Mouse (Mus musculus): ENCODE data around the gene Cd248. TPM values are rescaled to one million over a fixed set of nuclear protein-coding genes. Genes with fewer than 3 reads are reported as not detected.
A peak's percentile ranks its signal among the peaks of the same experiment; 100 is the strongest.

The Cd248 gene
- total RNA-seq, 2 experiments from 2014 or later = 3.5 to 4.5 TPM

- DNase-seq (ENCODE audit: low spot score in 2 of 2) = peak; percentile 67 to 86
Measured at GRCm38 (mm10) chr19:5098363-5099143, 30.7 kb downstream of the Cd248 start, which contains the start of gene Cnih2. Gene Cnih2 (minus strand): TSS chr19:5098521.

DNA sequence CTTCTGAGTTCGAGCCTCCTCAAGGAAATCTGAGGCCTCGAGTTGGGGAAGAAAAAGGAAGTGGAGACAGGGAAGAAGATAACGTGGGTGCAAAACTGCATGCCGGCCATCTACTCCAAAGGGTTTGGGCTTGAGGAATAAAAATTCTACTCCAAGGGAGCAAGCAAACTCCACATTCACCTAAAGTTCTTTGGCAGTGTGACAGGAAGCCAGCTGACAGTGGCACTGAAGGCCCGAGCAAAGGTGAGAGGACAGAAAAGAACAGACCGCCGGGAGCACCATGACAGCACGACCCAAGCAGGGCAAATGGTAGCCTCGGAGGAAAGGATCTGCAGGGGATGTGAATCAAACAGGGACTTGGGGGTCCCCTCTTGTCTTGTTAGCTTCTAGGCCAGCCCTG is 38.2 kb downstream of the Cd248 start:
- DNase-seq (ENCODE audit: low spot score in 2 of 2) = no peak

DNA sequence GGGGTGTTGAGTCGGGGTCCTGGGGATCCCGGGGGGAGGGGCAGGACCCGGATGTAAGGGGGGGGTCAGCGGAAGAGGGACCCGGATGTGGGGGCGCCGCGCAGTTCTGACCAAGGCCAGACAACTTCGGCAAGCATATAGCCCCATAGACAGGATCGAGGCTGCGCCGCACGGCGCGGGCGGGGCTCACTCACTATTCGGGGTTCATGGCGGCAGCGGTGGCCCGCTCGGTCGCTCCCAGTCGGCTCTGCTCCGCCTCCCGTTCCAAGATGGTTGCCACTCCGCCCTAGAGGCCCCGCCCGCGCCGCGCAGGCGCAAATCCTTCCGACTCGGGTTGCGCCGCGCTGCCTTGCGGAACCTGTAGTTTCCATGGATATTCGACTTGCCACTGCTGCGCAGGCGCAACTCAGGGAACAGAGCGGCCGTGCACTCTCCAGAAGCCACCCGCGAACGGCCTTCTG is 38.9 kb downstream of the Cd248 start, which contains the start of gene Rab1b:
Gene Rab1b, minus strand, starts transcription at position 342 of the 461 bp plus-strand sequence.
- DNase-seq (ENCODE audit: low spot score in 2 of 2) = peak; percentile 98 to 99

GRCm38 (mm10) chr19:5107556-5108270 is 39.8 kb downstream of the Cd248 start:
- no peak for DNase-seq (ENCODE audit: low spot score in 2 of 2)

- DNase-seq (ENCODE audit: low spot score in 2 of 2) = peak in 1 of 2 experiments; percentile 30
Measured at GRCm38 (mm10) chr19:5108271-5108575, 40.3 kb downstream of the Cd248 start.

- no peak for DNase-seq (ENCODE audit: low spot score in 2 of 2)
Measured at GRCm38 (mm10) chr19:5108702-5109101, 40.8 kb downstream of the Cd248 start.

- DNase-seq (ENCODE audit: low spot score in 2 of 2) = no peak
Measured at GRCm38 (mm10) chr19:5109659-5110453, 42.0 kb downstream of the Cd248 start.

- DNase-seq (ENCODE audit: low spot score in 2 of 2) = peak; percentile 36 to 62
Measured at GRCm38 (mm10) chr19:5113783-5114182, 45.9 kb downstream of the Cd248 start.

GRCm38 (mm10) chr19:5117494-5118383 is 49.9 kb downstream of the Cd248 start:
- peak; percentile 90 to 92 for DNase-seq (ENCODE audit: low spot score in 2 of 2)

GRCm38 (mm10) chr19:5118384-5118698 is 50.5 kb downstream of the Cd248 start, which contains the start of gene Klc2:
Gene Klc2 (minus strand): TSS chr19:5118560.
- DNase-seq (ENCODE audit: low spot score in 2 of 2) = no peak

Other genes starting within 250 kb of the Cd248 start
- 10 to 100 TPM; 28.9 to 33.8 TPM for gene Ccs, start 228.7 kb upstream of the Cd248 start, total RNA-seq (2021)
- gene Ccdc87, start 228.7 kb upstream of the Cd248 start, total RNA-seq (2021) = 1 to 10 TPM; 2.2 to 2.7 TPM
- gene Ctsf, start 212.9 kb upstream of the Cd248 start, total RNA-seq (2021) = 100 to 1,000 TPM in 1 of 2 experiments, 10 to 100 TPM in 1; 93.1 to 102 TPM
- gene Actn3, start 190.2 kb upstream of the Cd248 start, total RNA-seq (2021) = 1 to 10 TPM; 1.2 to 1.4 TPM
- 10 to 100 TPM; 21.4 to 25.2 TPM for gene Zdhhc24, start 189.4 kb upstream of the Cd248 start, total RNA-seq (2021)
- gene Bbs1, start 161.4 kb upstream of the Cd248 start, total RNA-seq (2021) = 10 to 100 TPM; 34.8 to 44.6 TPM
- gene Dpp3, start 139.8 kb upstream of the Cd248 start, total RNA-seq (2021) = 10 to 100 TPM; 35.3 to 43.1 TPM
- gene Peli3, start 125.0 kb upstream of the Cd248 start, total RNA-seq (2021) = 10 to 100 TPM; 25.3 to 27.0 TPM
- 10 to 100 TPM; 58.2 to 61.8 TPM for gene Mrpl11, start 105.9 kb upstream of the Cd248 start, total RNA-seq (2021)
- 10 to 100 TPM; 19.1 to 26.0 TPM for gene Npas4, start 77.8 kb upstream of the Cd248 start, total RNA-seq (2021)
- gene Slc29a2, start 44.2 kb upstream of the Cd248 start, total RNA-seq (2021) = 10 to 100 TPM; 13.4 to 16.4 TPM
- 100 to 1,000 TPM; 118 to 120 TPM for gene B4gat1, start 29.3 kb upstream of the Cd248 start, total RNA-seq (2021)
- gene AC124502.3, start 29.2 kb upstream of the Cd248 start, total RNA-seq (2021) = 1 to 10 TPM; 6.5 to 7.6 TPM
- gene Brms1, start 26.7 kb upstream of the Cd248 start, total RNA-seq (2021) = 10 to 100 TPM; 22.6 to 32.0 TPM
- gene Rin1, start 17.6 kb upstream of the Cd248 start, total RNA-seq (2021) = 10 to 100 TPM; 75.4 to 75.5 TPM
- 100 to 1,000 TPM; 146 to 149 TPM for gene Tmem151a, start 17.5 kb downstream of the Cd248 start, total RNA-seq (2021)
- 10 to 100 TPM; 21.6 to 25.5 TPM for gene Yif1a, start 20.5 kb downstream of the Cd248 start, total RNA-seq (2021)
- 100 to 1,000 TPM; 215 to 221 TPM for gene Cnih2, start 30.4 kb downstream of the Cd248 start, total RNA-seq (2021)
- gene Rab1b, start 39.0 kb downstream of the Cd248 start, total RNA-seq (2021) = 100 to 1,000 TPM; 157 to 165 TPM
- 100 to 1,000 TPM; 261 to 289 TPM for gene Klc2, start 50.5 kb downstream of the Cd248 start, total RNA-seq (2021)
- gene Pacs1, start 205.0 kb downstream of the Cd248 start, total RNA-seq (2021) = 10 to 100 TPM; 57.3 to 61.0 TPM
- gene Sf3b2, start 227.4 kb downstream of the Cd248 start, total RNA-seq (2021) = 100 to 1,000 TPM; 209 to 213 TPM
- 10 to 100 TPM; 70.5 to 73.8 TPM for gene Gal3st3, start 230.3 kb downstream of the Cd248 start, total RNA-seq (2021)

Measured in left cerebral cortex, adult 18-20 months (tissue).